Mouse (Mus musculus) liver (tissue): ENCODE data around the gene Sidt1.

Experiments
- DNase-seq: peaks from one replicate; pipeline ENCODE4 v3.0.0-alpha.2; 2020; ENCODE audit warnings: mixed read lengths

Gene Sidt1

GRCm38 (mm10) chr16:44332861-44333284 is at the start of gene Sidt1:
Sidt1 (minus strand) TSS chr16:44333196.
- no peak for DNase-seq

GRCm38 (mm10) chr16:44381578-44381977 is 48.6 kb upstream of the Sidt1 start:
- DNase-seq = no peak

GRCm38 (mm10) chr16:44380006-44380405 is 47.0 kb upstream of the Sidt1 start:
- no peak for DNase-seq

- no peak for DNase-seq
These were observed 42.5 kb upstream of the Sidt1 start for GRCm38 (mm10) chr16:44375459-44375858.

GRCm38 (mm10) chr16:44365522-44365921 is 32.5 kb upstream of the Sidt1 start:
- DNase-seq = no peak

- DNase-seq = no peak
These were observed 29.2 kb upstream of the Sidt1 start for GRCm38 (mm10) chr16:44361921-44362890.

- peak; percentile 92 for DNase-seq
These were observed 24.7 kb upstream of the Sidt1 start for GRCm38 (mm10) chr16:44357571-44358268.

- no peak for DNase-seq
These were observed 23.3 kb upstream of the Sidt1 start for GRCm38 (mm10) chr16:44356291-44356690.

- no peak for DNase-seq
These were observed 16.9 kb upstream of the Sidt1 start for GRCm38 (mm10) chr16:44349801-44350397.

- DNase-seq = peak; percentile 95
These were observed 14.3 kb upstream of the Sidt1 start, which contains the start of gene Spice1 for GRCm38 (mm10) chr16:44347071-44347901. Spice1 (plus strand) TSS chr16:44347121.

GRCm38 (mm10) chr16:44337541-44337940 is 4.5 kb upstream of the Sidt1 start:
- no peak for DNase-seq

GRCm38 (mm10) chr16:44331995-44332860 is 768 bp downstream of the Sidt1 start:
- no peak for DNase-seq

GRCm38 (mm10) chr16:44331671-44331994 is 1.4 kb downstream of the Sidt1 start:
- DNase-seq = no peak

- DNase-seq = no peak
These were observed 1.8 kb downstream of the Sidt1 start for GRCm38 (mm10) chr16:44331154-44331553.

- DNase-seq = no peak
These were observed 2.3 kb downstream of the Sidt1 start for GRCm38 (mm10) chr16:44330657-44331056.

GRCm38 (mm10) chr16:44328644-44329043 is 4.4 kb downstream of the Sidt1 start:
- DNase-seq = no peak

GRCm38 (mm10) chr16:44320232-44320631 is 12.8 kb downstream of the Sidt1 start:
- DNase-seq = no peak

GRCm38 (mm10) chr16:44316350-44316749 is 16.6 kb downstream of the Sidt1 start:
- no peak for DNase-seq

GRCm38 (mm10) chr16:44313422-44313821 is 19.6 kb downstream of the Sidt1 start:
- peak; percentile 10 for DNase-seq

- DNase-seq = no peak
These were observed 27.4 kb downstream of the Sidt1 start for GRCm38 (mm10) chr16:44305606-44306005.

GRCm38 (mm10) chr16:44303822-44304221 is 29.2 kb downstream of the Sidt1 start:
- no peak for DNase-seq
